Mouse (Mus musculus) stomach, embryonic 14.5 days (tissue): ENCODE data around the gene Kif2a. TPM values are rescaled to one million over a fixed set of nuclear protein-coding genes. Genes with fewer than 3 reads are reported as not detected.

ENCODE experiments used
- ATAC-seq: fragments of 200-750 bp; cut with Nextera tagmentation; 2 replicates; pipeline ENCODE4 v1.8.0; 2017; ENCODE audit warnings: low read depth, moderate TSS enrichment; ENCODE audit not compliant: insufficient number of reproducible peaks, insufficient read depth, low FRiP score
- H3K27ac ChIP-seq: fragments of 300-500 bp; sonication (generic); 2 replicates; pipeline ENCODE4 v1.5.1; 2014; ENCODE audit warnings: mild to moderate bottlenecking, low read length, moderate library complexity, mixed read lengths
- H3K27me3 ChIP-seq: fragments of 300-500 bp; sonication (generic); 2 replicates; pipeline ENCODE4 v1.6.1; 2014; ENCODE audit warnings: low read length, control low read depth, mixed read lengths; ENCODE audit not compliant: control insufficient read depth, insufficient read depth
- H3K36me3 ChIP-seq: fragments of 300-500 bp; sonication (generic); 2 replicates; pipeline ENCODE4 v1.6.1; 2014; ENCODE audit warnings: mild to moderate bottlenecking, control low read depth, low read length, moderate library complexity, mixed read lengths; ENCODE audit not compliant: control insufficient read depth, insufficient read depth
- H3K4me1 ChIP-seq: fragments of 300-500 bp; sonication (generic); 2 replicates; pipeline ENCODE4 v1.6.1; 2014; ENCODE audit warnings: low read length, control low read depth, mixed read lengths; ENCODE audit not compliant: control insufficient read depth, insufficient read depth
- H3K4me2 ChIP-seq: fragments of 300-500 bp; sonication (generic); replicated peaks from 2 replicates; pipeline ENCODE4 v1.6.1; 2014; ENCODE audit warnings: low read depth, low read length, control low read depth
- H3K4me3 ChIP-seq: fragments of 300-500 bp; sonication (generic); 2 replicates; pipeline ENCODE4 v1.5.1; 2014; ENCODE audit warnings: low read depth, low read length, control low read depth
- H3K9ac ChIP-seq: fragments of 300-500 bp; sonication (generic); replicated peaks from 2 replicates; pipeline ENCODE4 v1.6.1; 2014; ENCODE audit warnings: low read depth, mild to moderate bottlenecking, control low read depth, low read length, moderate library complexity, mixed read lengths
- H3K9me3 ChIP-seq: fragments of 300-500 bp; sonication (generic); 2 replicates; pipeline ENCODE4 v1.6.1; 2016; ENCODE audit warnings: low read depth, low read length, control low read depth; ENCODE audit not compliant: control insufficient read depth
- WGBS: fragments of 180-500 bp; shearing (Covaris S2); extraction: QIAGEN DNeasy Blood & Tissue Kit; methylation state at CpG from one replicate; pipeline ENCODE4 v1.1.7; 2014; 5-methylcytosine and 5-hydroxymethylcytosine counted together
- polyA plus RNA-seq: library from polyadenylated mRNA; unstranded; fragments of >200 nt; fragmentation: Nextera tagmentation; extraction: Ambion mirVana; gene quantifications from 2 replicates; pipeline ENCODE4 v1.2.1, GENCODE M21; 2014

Gene Kif2a
- polyA plus RNA-seq, 1 experiment from 2014 or later: 18.8 TPM

DNA sequence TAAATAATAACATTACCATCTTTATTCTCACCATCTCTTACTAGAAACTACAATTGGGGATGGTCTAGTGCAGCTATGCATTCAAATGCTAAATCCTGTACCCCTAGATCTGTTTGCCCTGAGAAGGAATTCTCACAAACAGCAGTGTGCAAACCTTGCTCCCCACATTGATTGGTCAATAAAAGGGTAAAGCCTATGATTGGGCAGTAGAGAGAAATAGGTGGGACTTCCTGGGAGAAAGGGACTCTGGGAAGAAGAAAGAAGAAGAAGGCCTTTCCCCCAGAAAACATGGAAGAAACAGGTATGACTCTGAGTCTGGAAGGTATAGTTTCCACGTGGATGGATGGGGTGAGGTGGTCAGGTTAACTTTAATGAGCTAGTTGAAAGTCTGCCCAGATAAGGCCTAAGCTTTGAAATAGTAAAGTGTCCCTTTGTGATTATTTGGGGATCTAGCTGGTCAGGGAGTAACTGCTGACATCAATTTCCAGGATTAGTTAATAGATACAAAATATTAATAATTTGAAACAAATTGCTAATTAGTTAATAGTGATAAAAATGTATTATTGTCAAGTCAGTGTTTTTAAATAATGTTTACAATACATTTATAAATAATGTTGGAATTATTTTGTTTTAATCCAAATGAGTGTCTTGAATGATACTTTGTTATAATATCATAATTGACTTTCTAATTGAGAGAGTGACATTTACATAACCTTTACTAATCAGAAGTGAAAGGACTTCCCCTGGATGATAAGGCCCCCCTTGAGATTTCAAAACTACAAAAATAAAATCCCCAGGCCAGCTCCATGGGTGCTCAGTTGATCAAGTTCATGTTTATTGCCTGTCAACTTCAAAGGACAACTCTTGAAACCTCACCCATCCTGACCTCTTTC is 12.3 kb upstream of the Kif2a start:
- no peaks in the 10 kb centered on the region for H3K36me3 ChIP-seq
- H3K27ac ChIP-seq: no peak overlapping the region
- no peak overlapping the region for H3K4me3 ChIP-seq
- H3K27me3 ChIP-seq: no peaks in the 10 kb centered on the region
- no peaks in the 10 kb centered on the region for H3K4me1 ChIP-seq
- whole genome bisulfite sequencing: 45% methylated on average over 1 of the region's 1 CpGs
- no peaks in the 10 kb centered on the region for H3K9me3 ChIP-seq
- no peak overlapping the region for H3K4me2 ChIP-seq
- no peak for ATAC-seq
- no peak overlapping the region for H3K9ac ChIP-seq

DNA sequence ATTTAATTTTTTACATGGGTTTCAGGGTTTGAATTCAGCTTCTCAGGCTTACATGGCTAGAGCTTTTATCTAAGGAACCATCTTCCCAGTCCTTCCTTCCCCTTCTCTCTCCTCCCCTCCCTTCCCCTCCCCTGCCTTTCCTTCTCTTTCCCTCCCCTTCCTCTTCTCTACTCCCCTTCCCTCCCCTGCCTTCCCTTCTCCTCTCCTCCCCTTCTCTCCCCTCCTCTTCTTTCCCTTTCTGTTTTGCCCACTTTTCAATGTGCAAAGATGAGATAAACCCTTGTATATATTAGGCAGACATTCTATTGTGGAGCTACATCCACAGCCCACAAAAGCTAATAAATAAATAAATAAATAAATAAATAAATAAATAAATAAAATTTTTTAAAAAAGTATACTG is 9.3 kb upstream of the Kif2a start:
- ATAC-seq: no peak
- no peaks in the 10 kb centered on the region for H3K27me3 ChIP-seq
- no peaks in the 10 kb centered on the region for H3K36me3 ChIP-seq
- H3K4me2 ChIP-seq: no peak overlapping the region
- no peak overlapping the region for H3K4me3 ChIP-seq
- H3K9ac ChIP-seq: no peak overlapping the region
- no peak overlapping the region for H3K27ac ChIP-seq
- no peaks in the 10 kb centered on the region for H3K4me1 ChIP-seq
- no peaks in the 10 kb centered on the region for H3K9me3 ChIP-seq

DNA sequence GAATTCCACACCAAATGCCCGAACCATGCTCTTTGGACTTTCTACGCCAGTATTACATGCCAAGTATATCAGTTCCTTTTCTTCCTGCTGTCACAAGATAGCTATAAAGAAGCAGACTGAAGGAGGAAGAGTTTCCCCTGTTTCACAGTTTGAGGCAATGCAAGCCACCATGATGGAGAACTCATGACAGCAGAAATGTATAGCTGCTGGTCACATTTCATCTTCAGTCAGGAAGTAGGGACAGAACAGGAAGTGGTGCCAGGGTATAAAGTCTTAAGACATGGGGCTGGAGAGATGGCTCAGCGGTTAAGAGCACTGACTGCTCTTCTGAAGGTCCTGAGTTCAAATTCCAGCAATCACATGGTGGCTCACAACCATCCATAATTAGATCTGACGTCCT is 5.3 kb upstream of the Kif2a start:
- H3K9me3 ChIP-seq: no peaks in the 10 kb centered on the region
- H3K9ac ChIP-seq: no peak overlapping the region
- H3K4me3 ChIP-seq: no peak overlapping the region
- H3K27ac ChIP-seq: no peak overlapping the region
- no peaks in the 10 kb centered on the region for H3K27me3 ChIP-seq
- 90% methylated on average over 4 of the region's 4 CpGs for WGBS
- no peaks in the 10 kb centered on the region for H3K36me3 ChIP-seq
- no peak for ATAC-seq
- H3K4me2 ChIP-seq: no peak overlapping the region
- H3K4me1 ChIP-seq: no peaks in the 10 kb centered on the region

DNA sequence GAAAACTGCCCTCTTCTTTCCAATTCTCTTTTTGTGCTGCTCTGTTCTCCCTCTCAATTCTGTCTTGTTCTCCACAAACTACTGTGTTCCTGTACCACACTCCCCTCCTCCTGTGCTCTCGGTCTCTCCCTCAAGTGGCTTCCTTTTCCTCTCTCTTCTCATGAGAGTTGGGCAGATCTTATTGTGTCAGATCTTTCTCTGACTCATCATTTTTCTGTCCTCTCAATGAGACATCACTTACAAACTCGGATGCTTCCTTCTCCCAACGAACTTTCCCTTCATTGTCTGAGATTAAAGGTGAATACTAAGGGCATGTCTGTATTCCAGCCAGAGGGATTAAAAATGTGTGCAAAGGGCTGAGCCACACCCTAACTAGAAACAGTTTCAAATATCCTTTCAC is 3.7 kb upstream of the Kif2a start:
- no peaks in the 10 kb centered on the region for H3K9me3 ChIP-seq
- H3K27me3 ChIP-seq: no peaks in the 10 kb centered on the region
- no peak overlapping the region for H3K27ac ChIP-seq
- ATAC-seq: no peak
- 58% methylated on average over 3 of the region's 3 CpGs for WGBS
- H3K4me1 ChIP-seq: no peaks in the 10 kb centered on the region
- H3K9ac ChIP-seq: no peak overlapping the region
- H3K4me3 ChIP-seq: no peak overlapping the region
- no peak overlapping the region for H3K4me2 ChIP-seq
- no peaks in the 10 kb centered on the region for H3K36me3 ChIP-seq

DNA sequence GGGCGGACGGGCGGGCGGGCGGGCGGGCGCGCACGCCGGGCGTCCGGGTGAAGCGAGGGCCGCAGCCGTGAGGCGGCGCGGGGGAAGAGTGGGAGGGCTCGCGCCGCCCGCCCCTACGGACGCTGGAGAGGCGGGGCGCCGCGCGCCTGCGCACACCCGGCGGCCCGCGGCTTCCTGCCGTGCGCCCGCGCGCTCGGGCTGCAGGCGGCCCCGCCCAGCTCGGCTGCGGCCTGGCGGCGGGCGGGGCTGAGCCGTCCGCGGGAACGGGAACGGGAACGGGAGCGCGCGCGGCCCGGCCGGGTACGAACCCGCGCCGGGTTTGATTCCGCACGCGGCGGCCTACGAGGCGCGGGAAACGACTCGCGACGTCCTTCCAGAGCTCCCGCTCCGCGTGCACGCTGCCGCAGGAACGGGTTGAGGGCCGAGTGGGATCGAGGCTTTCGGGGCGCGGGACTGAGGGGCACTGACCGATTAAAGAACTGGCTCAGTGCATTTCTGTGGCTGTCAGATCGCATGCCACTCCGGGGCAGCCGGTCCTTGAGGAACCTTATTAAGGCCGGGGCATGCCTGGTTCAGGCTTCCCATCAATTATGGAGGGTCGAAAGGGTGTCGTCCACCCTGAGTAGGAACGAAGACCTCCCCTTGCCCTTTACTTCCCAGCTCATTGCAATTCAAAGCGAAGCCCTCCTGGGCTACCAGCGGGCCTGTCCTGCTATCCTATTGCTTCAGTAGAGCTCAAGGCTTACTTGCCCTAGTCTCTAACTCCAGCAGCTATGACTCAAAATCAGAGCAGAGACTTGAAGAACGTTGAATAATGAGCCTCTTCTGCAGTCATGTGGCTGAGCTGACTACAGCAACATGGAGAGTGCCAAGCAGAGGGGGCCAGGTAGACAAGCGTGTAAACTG is 593 bp upstream of the Kif2a start:
- H3K4me2 ChIP-seq: peak overlapping the region; percentile 64
- peak; percentile 96 for ATAC-seq
- 0 out of 2 replicates have a peak, but pooled peaks cover 3% of the 10 kb centered on the region for H3K4me1 ChIP-seq
- no peaks in the 10 kb centered on the region for H3K9me3 ChIP-seq
- H3K4me3 ChIP-seq: peak overlapping the region; percentile 92
- peak overlapping the region; percentile 94 for H3K27ac ChIP-seq
- H3K36me3 ChIP-seq: no peaks in the 10 kb centered on the region
- 1% methylated on average over 81 of the region's 97 CpGs for WGBS
- no peaks in the 10 kb centered on the region for H3K27me3 ChIP-seq
- peak overlapping the region; percentile 92 for H3K9ac ChIP-seq

DNA sequence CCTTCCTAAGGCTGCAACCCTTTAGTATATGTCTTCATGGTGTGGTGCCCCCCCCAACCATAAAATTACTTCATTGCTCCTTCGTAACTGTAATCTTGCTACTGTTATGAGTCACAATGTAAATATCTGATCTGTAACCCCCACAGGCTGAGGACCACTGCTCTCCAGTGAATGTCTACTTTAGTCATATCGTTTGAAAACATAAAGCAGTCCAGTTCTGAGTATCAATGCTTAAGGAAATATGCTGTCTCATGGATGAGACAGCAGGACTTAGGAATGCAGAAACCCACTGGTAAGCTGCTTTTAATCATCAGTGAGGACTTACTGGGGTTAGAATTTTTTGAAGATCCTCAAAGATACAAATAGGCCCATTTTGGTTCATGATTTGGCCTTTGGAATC is 2.5 kb downstream of the Kif2a start:
- WGBS: 59% methylated on average over 2 of the region's 2 CpGs
- H3K27me3 ChIP-seq: no peaks in the 10 kb centered on the region
- 0 out of 2 replicates have a peak, but pooled peaks cover 3% of the 10 kb centered on the region for H3K4me1 ChIP-seq
- no peak overlapping the region for H3K27ac ChIP-seq
- no peak overlapping the region for H3K9ac ChIP-seq
- H3K36me3 ChIP-seq: no peaks in the 10 kb centered on the region
- no peak overlapping the region for H3K4me3 ChIP-seq
- ATAC-seq: no peak
- H3K4me2 ChIP-seq: no peak overlapping the region
- H3K9me3 ChIP-seq: no peaks in the 10 kb centered on the region

DNA sequence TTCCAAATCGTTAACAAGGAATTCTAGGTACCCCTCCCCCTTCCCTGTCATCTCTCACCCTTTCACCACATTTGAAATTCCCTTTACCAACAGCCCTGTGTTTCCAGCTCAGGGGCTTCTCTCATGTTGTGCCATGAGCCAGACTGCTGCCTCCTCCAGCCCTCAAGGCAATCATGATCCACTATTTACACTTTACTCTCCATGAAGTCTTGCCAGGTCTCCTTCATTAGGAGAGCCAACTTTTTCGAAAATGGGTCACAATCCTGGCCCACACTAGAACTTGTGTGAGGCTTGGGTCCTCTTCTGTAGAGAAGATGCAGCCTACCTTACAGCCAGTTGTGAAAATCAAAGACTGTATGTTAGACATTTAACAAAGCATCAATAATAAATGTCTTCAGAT is 8.0 kb downstream of the Kif2a start:
- no peak for ATAC-seq
- no peaks in the 10 kb centered on the region for H3K27me3 ChIP-seq
- no peak overlapping the region for H3K9ac ChIP-seq
- no peak overlapping the region for H3K27ac ChIP-seq
- 80% methylated on average over 2 of the region's 2 CpGs for WGBS
- no peak overlapping the region for H3K4me2 ChIP-seq
- no peaks in the 10 kb centered on the region for H3K36me3 ChIP-seq
- H3K9me3 ChIP-seq: no peaks in the 10 kb centered on the region
- H3K4me3 ChIP-seq: no peak overlapping the region
- no peaks in the 10 kb centered on the region for H3K4me1 ChIP-seq

DNA sequence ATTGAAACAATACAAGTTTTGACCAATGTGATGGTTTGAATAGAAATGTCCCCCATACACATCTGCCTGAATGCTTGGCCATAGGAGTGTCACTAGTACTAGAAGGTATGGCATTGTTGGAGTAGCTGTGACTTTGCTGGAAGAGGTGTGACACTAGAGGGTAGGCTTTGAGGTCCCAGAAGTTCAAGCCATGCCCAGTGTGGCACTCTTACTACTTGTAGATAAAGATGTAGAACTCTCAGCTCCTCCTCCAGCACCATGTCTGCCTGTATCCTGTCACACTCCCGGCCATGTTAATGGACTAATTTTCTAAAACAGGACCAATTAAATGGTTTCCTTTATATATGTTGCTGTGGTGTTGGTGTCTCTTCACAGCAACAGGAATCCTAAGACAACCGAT is 10.3 kb downstream of the Kif2a start:
- H3K4me3 ChIP-seq: no peak overlapping the region

More for the DNA sequence above, 10.3 kb downstream of the Kif2a start:
- no peaks in the 10 kb centered on the region for H3K36me3 ChIP-seq
- no peak for ATAC-seq
- H3K4me1 ChIP-seq: no peaks in the 10 kb centered on the region
- H3K9ac ChIP-seq: no peak overlapping the region
- WGBS: 76% methylated on average over 2 of the region's 2 CpGs
- H3K27me3 ChIP-seq: no peaks in the 10 kb centered on the region
- no peaks in the 10 kb centered on the region for H3K9me3 ChIP-seq
- no peak overlapping the region for H3K4me2 ChIP-seq
- no peak overlapping the region for H3K27ac ChIP-seq
